Mouse (Mus musculus) heart, postnatal 4 days (tissue): ENCODE measurements around the gene Cldn9. TPM values are rescaled to one million over a fixed set of nuclear protein-coding genes. Genes with fewer than 3 reads are reported as not detected.

Experiments used
- DNase-seq: peaks from one replicate; pipeline ENCODE4 v3.0.0; 2021
- total RNA-seq, 2 experiments: library from RNA; stranded (reverse); gene quantifications; 2 replicates each; pipeline ENCODE4 v1.2.3; 2021

The Cldn9 gene
- total RNA-seq, 2 experiments from 2014 or later = not detected

DNA sequence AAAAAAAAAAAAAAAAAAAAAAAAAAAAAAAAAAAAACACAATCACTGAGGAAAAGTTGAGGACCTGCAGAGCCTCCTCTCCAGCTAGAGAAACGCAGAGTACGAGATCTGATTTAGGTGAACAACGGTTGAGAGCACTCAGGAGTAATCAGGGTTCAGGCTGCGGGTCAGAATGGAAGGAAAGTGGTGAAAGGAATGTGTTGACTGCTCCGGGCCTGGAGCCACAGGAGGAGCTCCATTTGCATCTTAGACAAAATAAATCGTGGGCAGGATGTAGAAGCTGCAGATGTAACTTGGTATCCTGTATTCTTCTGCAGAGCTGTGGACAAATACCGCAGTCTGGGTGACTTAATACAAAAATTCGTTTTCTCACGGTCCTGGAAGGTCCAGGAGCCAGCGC, 37.9 kb downstream of the Cldn9 start:
- DNase-seq = no peak

DNA sequence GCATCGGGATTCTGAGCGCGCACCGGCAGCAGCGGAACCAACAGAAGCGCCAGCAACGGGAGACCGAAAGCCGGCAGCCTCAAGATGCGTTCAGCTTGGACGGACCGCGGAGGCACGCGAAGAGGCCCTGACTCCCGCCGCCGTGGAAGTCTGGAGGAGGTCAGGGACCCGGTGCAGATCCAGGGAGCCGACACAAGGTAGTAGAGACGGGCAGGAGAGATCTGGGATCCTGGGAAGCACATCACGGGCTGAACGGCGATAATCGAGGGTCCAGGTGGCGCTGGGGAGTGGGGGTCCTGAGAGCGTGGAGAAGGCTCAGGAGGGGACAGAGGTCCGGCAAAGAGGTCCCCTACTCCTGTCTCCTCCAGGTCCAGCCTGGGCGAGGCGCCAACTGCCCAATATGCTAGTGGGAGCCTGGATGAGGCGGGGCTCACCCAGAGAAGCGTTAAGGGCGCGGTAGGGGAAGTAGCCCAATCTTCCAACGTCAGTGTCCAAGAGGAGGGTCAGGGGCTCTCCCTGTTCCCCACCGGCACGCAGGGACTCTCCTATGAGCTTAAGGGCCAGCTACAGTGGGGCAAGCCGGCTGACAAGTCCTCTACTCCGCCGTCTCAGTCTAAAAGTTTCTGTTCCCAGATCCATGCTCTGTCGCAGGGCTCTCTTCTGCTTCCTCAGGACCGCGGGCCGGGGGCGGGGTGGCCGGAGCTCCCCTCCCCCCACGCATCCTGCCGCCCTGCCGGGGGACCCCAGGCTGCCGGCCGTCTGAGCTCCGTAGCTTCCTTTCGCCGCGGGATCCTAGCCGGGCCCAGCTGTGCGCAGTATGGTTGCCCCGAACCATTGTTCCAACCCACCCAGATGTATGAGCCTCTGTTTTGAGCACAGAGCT, 39.0 kb downstream of the Cldn9 start, which contains the start of gene Mmp25:
Mmp25 (minus strand) TSS at position 665 of the 883 bp plus-strand sequence.
- peak; percentile 43 for DNase-seq

Other genes with a start within 250 kb of the Cldn9 start
- not detected for gene Vmn2r117, start 204.3 kb downstream of the Cldn9 start, total RNA-seq
- 1 to 10 TPM; 5.8 to 6.3 TPM for gene Zfp213, start 119.8 kb downstream of the Cldn9 start, total RNA-seq
- gene Zfp13, start 84.5 kb downstream of the Cldn9 start, total RNA-seq = 10 to 100 TPM in 1 of 2 experiments, 1 to 10 TPM in 1; 9.3 to 10.3 TPM
- gene Zscan10, start 83.2 kb downstream of the Cldn9 start, total RNA-seq = not detected
- under 1 TPM; 0.48 to 0.50 TPM for gene Mmp25, start 38.7 kb downstream of the Cldn9 start, total RNA-seq
- under 1 TPM in 1 of 2 experiments, not detected in 1; 0.14 TPM for gene Bicdl2, start 23.5 kb downstream of the Cldn9 start, total RNA-seq
- 100 to 1,000 TPM; 214 to 238 TPM for gene Hcfc1r1, start 10.4 kb downstream of the Cldn9 start, total RNA-seq
- 10 to 100 TPM; 24.8 to 28.8 TPM for gene Thoc6, start 10.1 kb downstream of the Cldn9 start, total RNA-seq
- gene Tnfrsf12a, start 6.6 kb downstream of the Cldn9 start, total RNA-seq = 100 to 1,000 TPM; 212 to 246 TPM
- not detected for gene Cldn6, start 4.8 kb downstream of the Cldn9 start, total RNA-seq
- gene 1520401A03Rik, start 38.8 kb upstream of the Cldn9 start, total RNA-seq = not detected
- gene Pkmyt1, start 42.3 kb upstream of the Cldn9 start, total RNA-seq = 10 to 100 TPM; 16.6 to 16.7 TPM
- gene Paqr4, start 56.8 kb upstream of the Cldn9 start, total RNA-seq = 10 to 100 TPM; 19.1 to 19.3 TPM
- not detected for gene Kremen2, start 61.8 kb upstream of the Cldn9 start, total RNA-seq
- gene Flywch1, start 87.6 kb upstream of the Cldn9 start, total RNA-seq = 10 to 100 TPM; 32.8 to 33.4 TPM
- 1 to 10 TPM; 1.2 to 2.2 TPM for gene Flywch2, start 102.1 kb upstream of the Cldn9 start, total RNA-seq
- 100 to 1,000 TPM; 275 to 287 TPM for gene Srrm2, start 106.5 kb upstream of the Cldn9 start, total RNA-seq
- gene Elob, start 145.1 kb upstream of the Cldn9 start, total RNA-seq = 100 to 1,000 TPM; 413 to 427 TPM
- not detected for gene Prss33, start 152.0 kb upstream of the Cldn9 start, total RNA-seq
- gene Prss32, start 159.8 kb upstream of the Cldn9 start, total RNA-seq = not detected
- gene Prss41, start 160.1 kb upstream of the Cldn9 start, total RNA-seq = not detected
- not detected for gene Prss21, start 184.0 kb upstream of the Cldn9 start, total RNA-seq
- not detected for gene Dcpp1, start 196.8 kb upstream of the Cldn9 start, total RNA-seq
- gene Dcpp2, start 196.9 kb upstream of the Cldn9 start, total RNA-seq = not detected
- not detected for gene Dcpp3, start 233.4 kb upstream of the Cldn9 start, total RNA-seq